Mouse (Mus musculus) CH12.LX (cell line): Measurements from ENCODE around the gene Mrpl19. TPM values are rescaled to one million over a fixed set of nuclear protein-coding genes. Genes with fewer than 3 reads are reported as not detected.

Source experiments
- DNase-seq: peaks from one replicate; pipeline ENCODE4 v3.0.0-alpha.2; 2013; ENCODE audit errors: extremely low read depth
- H3K27ac ChIP-seq: 2 replicates; pipeline ENCODE4 v1.5.1; 2012; ENCODE audit warnings: low read depth, mild to moderate bottlenecking, control low read depth, moderate library complexity; ENCODE audit not compliant: insufficient read depth
- H3K27me3 ChIP-seq: replicated peaks from 2 replicates; pipeline ENCODE3; 2012; ENCODE audit warnings: inconsistent platforms
- H3K36me3 ChIP-seq, 2 experiments: replicated peaks in 1 of 2; 2 replicates each; pipeline versions ENCODE3 to v1.6.1; 2012; ENCODE audit warnings: inconsistent platforms in 1 of 2, low read length in 1 of 2, mild to moderate bottlenecking in 1 of 2, mixed read lengths in 1 of 2, moderate library complexity in 1 of 2; ENCODE audit not compliant: control insufficient read depth in 1 of 2, insufficient read depth in 1 of 2
- H3K4me1 ChIP-seq, 2 experiments: 2 replicates each; pipeline ENCODE4 v1.6.1; 2012; ENCODE audit warnings: inconsistent platforms in 1 of 2, moderate library complexity in 1 of 2; ENCODE audit not compliant: insufficient read depth in 2 of 2, control insufficient read depth in 1 of 2
- H3K4me2 ChIP-seq: 2 replicates; pipeline ENCODE4 v1.6.1; 2012; ENCODE audit warnings: low read depth, mild to moderate bottlenecking, control low read depth; ENCODE audit not compliant: poor library complexity, insufficient read depth, severe bottlenecking
- H3K4me3 ChIP-seq, 3 experiments: fragments of 150-350 bp in 1 of 3; sonication (generic) in 1 of 3; replicated peaks in 1 of 3; 2 replicates each; pipeline versions ENCODE3 to v1.5.1; 2011 to 2012; ENCODE audit warnings: low read depth in 2 of 3, low read length in 2 of 3, mild to moderate bottlenecking in 2 of 3, moderate library complexity in 2 of 3, control low read depth in 1 of 3, improper control_type of control experiment in 1 of 3, inconsistent platforms in 1 of 3, mixed read lengths in 1 of 3; ENCODE audit not compliant: poor library complexity in 1 of 3
- H3K79me2 ChIP-seq: replicated peaks from 2 replicates; pipeline ENCODE4 v1.6.1; 2012; ENCODE audit warnings: mild to moderate bottlenecking, moderate library complexity; ENCODE audit not compliant: control insufficient read depth, poor library complexity, insufficient read depth, severe bottlenecking; ENCODE audit errors: extremely low read depth
- H3K9ac ChIP-seq: 2 replicates; pipeline ENCODE4 v1.6.1; 2012; ENCODE audit warnings: low read depth, mild to moderate bottlenecking, control low read depth, moderate library complexity; ENCODE audit not compliant: insufficient read depth
- H3K9me3 ChIP-seq: replicated peaks from 2 replicates; pipeline ENCODE3; 2012; ENCODE audit warnings: low read length, inconsistent platforms, mixed read lengths
- CTCF ChIP-seq, 2 experiments: IDR thresholded peaks in 1 of 2; conservative IDR thresholded peaks in 1 of 2; 2 replicates each; pipeline ENCODE4 v1.5.1; 2011 to 2012; ENCODE audit warnings: low read depth in 2 of 2, low read length in 2 of 2, improper control_type of control experiment in 1 of 2, inconsistent platforms in 1 of 2, mild to moderate bottlenecking in 1 of 2, moderate library complexity in 1 of 2
- E2F4 ChIP-seq: IDR thresholded peaks from 2 replicates; pipeline ENCODE4 v1.6.1; 2011; ENCODE audit warnings: low read depth, low read length, improper control_type of control experiment; ENCODE audit not compliant: insufficient replicate concordance
- JUND ChIP-seq: conservative IDR thresholded peaks from 2 replicates; pipeline ENCODE4 v1.6.1; 2011; ENCODE audit warnings: low read depth, low read length, improper control_type of control experiment
- MAFK ChIP-seq: IDR thresholded peaks from 2 replicates; pipeline ENCODE4 v1.6.1; 2011; ENCODE audit warnings: low read length, improper control_type of control experiment; ENCODE audit not compliant: insufficient replicate concordance
- MAX ChIP-seq: IDR thresholded peaks from 2 replicates; pipeline ENCODE4 v1.6.1; 2011; ENCODE audit warnings: low read length, improper control_type of control experiment
- MEF2A ChIP-seq: IDR thresholded peaks from 2 replicates; pipeline ENCODE4 v1.6.1; 2014; ENCODE audit warnings: low read depth, mild to moderate bottlenecking, inconsistent platforms, low read length, improper control_type of control experiment, borderline replicate concordance
- RAD21 ChIP-seq: IDR thresholded peaks from 2 replicates; pipeline ENCODE4 v1.6.1; 2011; ENCODE audit warnings: low read depth, mild to moderate bottlenecking, low read length, improper control_type of control experiment, moderate library complexity
- RCOR1 ChIP-seq: conservative IDR thresholded peaks from 2 replicates; pipeline ENCODE4 v1.6.1; 2012; ENCODE audit warnings: low read depth, mild to moderate bottlenecking, inconsistent platforms, low read length, improper control_type of control experiment
- SMC3 ChIP-seq: IDR thresholded peaks from 2 replicates; pipeline ENCODE4 v1.6.1; 2011; ENCODE audit warnings: low read depth, low read length, improper control_type of control experiment
- TBP ChIP-seq: conservative IDR thresholded peaks from 2 replicates; pipeline ENCODE4 v1.6.1; 2011; ENCODE audit warnings: low read depth, low read length, improper control_type of control experiment
- USF2 ChIP-seq: conservative IDR thresholded peaks from 2 replicates; pipeline ENCODE4 v1.6.1; 2011; ENCODE audit warnings: low read depth, low read length, improper control_type of control experiment
- ZMIZ1 ChIP-seq: IDR thresholded peaks from 2 replicates; pipeline ENCODE4 v1.6.1; 2012; ENCODE audit warnings: low read depth, mild to moderate bottlenecking, inconsistent platforms, low read length, improper control_type of control experiment
- ZNF384 ChIP-seq: IDR thresholded peaks from 2 replicates; pipeline ENCODE4 v1.6.1; 2012; ENCODE audit warnings: low read depth, low read length, improper control_type of control experiment, inconsistent platforms
- dilution Hi-C: fragments of 300-500 bp; cut with MboI; formaldehyde crosslinking; loops from 2 replicates; pipeline ENCODE4 v1.14.3; 2020; ENCODE audit warnings: low sequenced_read_pairs; ENCODE audit not compliant: extremely low pct_unique_long_range_greater_than_20kb, extremely low pct_ligation_motif_present
- in situ Hi-C: fragments of 300-500 bp; cut with MboI; formaldehyde crosslinking; loops from 3 replicates; pipeline ENCODE4 v1.14.3; 2019; ENCODE audit warnings: low sequenced_read_pairs, low pct_ligation_motif_present, low pct_unique_long_range_greater_than_20kb, mixed read lengths
- polyA plus RNA-seq: library from polyadenylated mRNA; unstranded; fragments of >175 nt; gene quantifications from 2 replicates; pipeline ENCODE4 v1.2.1, GENCODE M21; 2012; ENCODE audit warnings: low read depth; ENCODE audit not compliant: insufficient read length
- total RNA-seq, 2 experiments: library from RNA; depleted of rRNA; stranded (reverse); fragments of 300-350 nt in 1 of 2; fragments of >200 nt in 1 of 2; gene quantifications; 2 replicates each; pipeline ENCODE4 v1.2.3; 2012 to 2014

Gene Mrpl19
- total and polyA plus RNA-seq, 3 experiments, result 27.2 to 96.2 (median 54.0) TPM

GRCm38 (mm10) chr6:81971196-81971595 is 5.4 kb upstream of the Mrpl19 start:
- Histone ChIP-seq H3K4me3 (no peak overlapping the region), H3K9ac (no peak overlapping the region), H3K79me2 (no peaks in the 10 kb centered on the region), H3K4me2 (no peak overlapping the region), H3K27ac (no peak overlapping the region), H3K4me1 (peaks cover 0 to 3% of the 10 kb centered on the region in 2 experiments; a peak in 1 of 4 replicates), H3K9me3 (no peaks in the 10 kb centered on the region), H3K27me3 (peaks cover 18% of the 10 kb centered on the region), H3K36me3 (no peaks in the 10 kb centered on the region)
- TF ChIP-seq TBP (no peak), JUND (no peak), MEF2A (no peak), ZMIZ1 (no peak), E2F4 (no peak), SMC3 (no peak)
- in situ Hi-C loops, result loop anchor here (25.0 kb wide), 1 partner anchor 741 kb away; the partner anchor contains the start of gene Pole4
- no peak for DNase-seq
- dilution Hi-C loops, result no loop called here

DNA sequence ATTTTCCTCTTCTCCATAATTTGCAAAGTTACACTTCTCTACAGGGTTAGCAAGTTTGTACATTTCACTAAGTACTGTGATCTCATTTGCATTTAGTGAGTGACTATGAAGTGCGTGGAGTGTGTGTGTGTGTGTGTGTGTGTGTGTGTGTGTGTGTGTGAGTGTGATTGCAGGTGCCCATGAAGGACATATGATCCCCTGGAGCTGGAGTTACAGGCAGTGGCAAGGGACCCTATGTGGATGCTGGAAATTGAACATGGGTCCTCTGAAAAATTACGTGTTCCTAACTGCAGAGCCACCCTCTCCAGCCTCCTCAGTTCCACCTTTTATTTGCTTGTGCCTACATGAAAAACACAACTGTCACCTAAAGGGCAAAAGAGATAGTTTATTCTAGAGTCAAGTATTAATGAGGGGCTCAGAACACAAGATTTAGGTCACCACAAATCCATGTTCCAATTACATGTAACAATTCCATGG is 348 bp upstream of the Mrpl19 start:
- dilution Hi-C loops, result no loop called here
- peak overlapping the region; percentile 69; the same call in 1 of the 2 replicates for H3K4me2 ChIP-seq
- TF ChIP-seq RAD21 (no peak), MAFK (no peak), MEF2A (no peak), RCOR1 (no peak), MAX (no peak), USF2 (no peak)
- no peak for DNase-seq
- H3K9me3 ChIP-seq, result no peaks in the 10 kb centered on the region
- H3K4me1 ChIP-seq, result peaks cover 4 to 20% of the 10 kb centered on the region in 2 experiments; a peak in 2 of 4 replicates
- peak overlapping the region; percentile 15 to 92 (median 71) for H3K4me3 ChIP-seq
- in situ Hi-C loops, result loop anchor here (25.0 kb wide), 1 partner anchor 746 kb away; the partner anchor contains the start of gene Pole4
- no peak overlapping the region for H3K9ac ChIP-seq
- peaks cover 14% of the 10 kb centered on the region for H3K79me2 ChIP-seq
- H3K36me3 ChIP-seq, result peaks cover 23 to 28% of the 10 kb centered on the region in 2 experiments
- peaks cover 14% of the 10 kb centered on the region for H3K27me3 ChIP-seq
- H3K27ac ChIP-seq, result no peak overlapping the region

GRCm38 (mm10) chr6:81960284-81960683 is 5.5 kb downstream of the Mrpl19 start:
- H3K36me3 ChIP-seq, result peaks cover 62 to 85% of the 10 kb centered on the region in 2 experiments
- no peak overlapping the region for H3K4me3 ChIP-seq
- H3K27ac ChIP-seq, result no peak overlapping the region
- no peak overlapping the region for H3K4me2 ChIP-seq
- no peaks in the 10 kb centered on the region for H3K27me3 ChIP-seq
- H3K9ac ChIP-seq, result no peak overlapping the region
- no peak for DNase-seq
- peaks cover 10% of the 10 kb centered on the region for H3K79me2 ChIP-seq
- in situ Hi-C loops (loop anchor here (25.0 kb wide), 1 partner anchor 752 kb away; the partner anchor contains the start of gene Pole4), dilution Hi-C loops (no loop called here)
- H3K9me3 ChIP-seq, result no peaks in the 10 kb centered on the region
- TF ChIP-seq ZNF384 (no peak), CTCF (conservative IDR thresholded peaks at IDR 0.05 in 1 of 2, IDR thresholded peaks at IDR 0.05 in 1 of 2; ENCODE audit: low read depth in 2 of 2, low read length in 2 of 2) (peak in 1 of 2 experiments; percentile 28; a peak in 2 of 4 replicates)
- peaks cover 4 to 20% of the 10 kb centered on the region in 2 experiments; a peak in 2 of 4 replicates for H3K4me1 ChIP-seq
